Mouse (Mus musculus): ENCODE measurements around the gene Cntnap2. TPM values are rescaled to one million over a fixed set of nuclear protein-coding genes. Genes with fewer than 3 reads are reported as not detected.

The Cntnap2 gene
- total and polyA plus RNA-seq, 2 experiments from 2014 or later = 39.8 to 76.6 TPM

DNA sequence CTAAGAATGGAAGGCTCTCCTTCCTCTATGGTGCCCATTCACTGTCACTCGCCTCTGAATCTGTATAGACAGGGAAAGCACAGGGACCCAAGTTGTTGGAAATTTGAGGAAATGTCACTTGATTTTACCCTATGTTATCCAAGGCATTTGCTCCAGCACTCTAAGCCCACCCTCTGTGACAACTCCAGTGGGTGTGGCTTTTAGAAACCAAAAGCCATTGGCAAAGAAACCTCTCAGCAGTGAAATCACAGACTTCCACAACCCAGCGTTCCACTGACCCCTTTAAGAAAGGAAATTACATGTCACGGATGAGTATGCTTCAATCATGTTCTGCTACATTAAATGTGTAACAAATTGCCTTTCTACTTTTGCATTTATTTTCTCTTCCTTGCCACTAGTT, 1904.5 kb downstream of the Cntnap2 start:
- 64% methylated on average over 3 of the region's 3 CpGs for WGBS
- DNase-seq (ENCODE audit: low spot score) (no peak), ATAC-seq (no peak)
- Histone ChIP-seq H3K27ac (no peak overlapping the region), H3K27me3 (ENCODE audit: insufficient read depth, low read length) (no peaks in the 10 kb centered on the region), H3K9ac (replicated peaks; ENCODE audit: low read length) (no peak overlapping the region), H3K9me3 (ENCODE audit: low read length) (no peaks in the 10 kb centered on the region), H3K4me1 (ENCODE audit: insufficient read depth, low read length) (no peaks in the 10 kb centered on the region), H3K4me2 (ENCODE audit: low read depth, low read length) (no peak overlapping the region), H3K4me3 (ENCODE audit: low read length) (no peak overlapping the region), H3K36me3 (ENCODE audit: insufficient read depth, low read length) (no peaks in the 10 kb centered on the region)
- TF ChIP-seq CTCF (IDR thresholded peaks at IDR 0.05; ENCODE audit: low read depth) = no peak

DNA sequence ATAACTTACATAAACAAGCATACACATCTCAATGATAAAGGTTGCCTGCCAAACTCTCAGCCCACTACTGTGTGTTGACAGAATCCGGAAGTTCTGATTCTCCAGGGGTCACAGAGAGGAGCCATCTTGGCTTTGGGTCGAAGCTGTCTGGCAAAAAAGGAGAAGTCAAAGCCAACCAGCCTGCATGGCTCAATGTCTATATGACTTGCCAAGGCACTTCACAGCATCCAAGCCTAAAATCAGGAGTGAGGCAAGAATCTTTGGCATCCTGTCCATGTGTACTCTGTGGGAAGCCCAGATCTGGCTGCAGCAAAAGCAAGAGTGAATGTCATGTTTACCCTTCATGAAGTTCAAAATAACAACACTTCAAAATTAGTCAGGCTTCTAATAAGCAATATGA, 1913.5 kb downstream of the Cntnap2 start:
- ATAC-seq = peak; percentile 35; the same call in 1 of the 2 replicates
- no peaks in the 10 kb centered on the region for H3K4me1 ChIP-seq (ENCODE audit: insufficient read depth, low read length)
- H3K27me3 ChIP-seq (ENCODE audit: insufficient read depth, low read length) = no peaks in the 10 kb centered on the region
- no peak overlapping the region for H3K4me3 ChIP-seq (ENCODE audit: low read length)
- H3K36me3 ChIP-seq (ENCODE audit: insufficient read depth, low read length) = no peaks in the 10 kb centered on the region
- peak; percentile 44 for DNase-seq (ENCODE audit: low spot score)
- no peak overlapping the region for H3K27ac ChIP-seq
- no peak overlapping the region for H3K9ac ChIP-seq (replicated peaks; ENCODE audit: low read length)
- no peaks in the 10 kb centered on the region for H3K9me3 ChIP-seq (ENCODE audit: low read length)
- H3K4me2 ChIP-seq (ENCODE audit: low read depth, low read length) = no peak overlapping the region
- 58% methylated on average over 2 of the region's 2 CpGs for WGBS
- TF ChIP-seq CTCF (IDR thresholded peaks at IDR 0.05; ENCODE audit: low read depth) = no peak

DNA sequence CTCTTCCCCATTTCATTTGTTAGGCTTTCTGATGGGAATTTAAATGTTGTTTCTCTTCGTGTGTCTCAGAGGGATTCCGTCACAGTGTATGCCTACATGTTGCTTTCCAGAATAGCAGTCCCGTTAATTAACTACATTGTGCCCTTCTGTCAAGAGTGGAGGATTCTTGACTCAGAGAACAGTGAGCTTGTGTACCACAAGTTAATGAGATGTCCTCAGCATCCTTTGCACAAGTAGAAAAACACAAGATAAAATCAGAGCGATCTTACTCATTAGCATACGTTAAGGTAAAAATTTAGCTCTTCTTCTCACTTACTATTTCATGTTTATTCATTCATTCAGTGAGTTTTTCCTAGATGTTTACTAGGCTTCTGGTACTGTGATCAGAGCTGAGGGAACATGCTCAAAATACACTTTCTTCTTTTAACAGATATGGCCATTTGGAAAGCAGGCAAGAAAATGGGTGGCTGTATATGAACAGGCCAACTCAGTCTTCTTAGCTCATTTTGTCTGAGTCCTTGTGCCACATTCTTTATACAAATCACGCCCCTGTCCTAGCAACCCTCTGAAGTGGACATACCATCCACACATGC, 1936.9 kb downstream of the Cntnap2 start:
- Histone ChIP-seq H3K9ac (replicated peaks; ENCODE audit: low read length) (no peak overlapping the region), H3K27me3 (ENCODE audit: insufficient read depth, low read length) (no peaks in the 10 kb centered on the region), H3K27ac (no peak overlapping the region), H3K9me3 (ENCODE audit: low read length) (no peaks in the 10 kb centered on the region), H3K4me3 (ENCODE audit: low read length) (no peak overlapping the region), H3K36me3 (ENCODE audit: insufficient read depth, low read length) (no peaks in the 10 kb centered on the region), H3K4me2 (ENCODE audit: low read depth, low read length) (no peak overlapping the region), H3K4me1 (ENCODE audit: insufficient read depth, low read length) (no peaks in the 10 kb centered on the region)
- 73% methylated on average over 6 of the region's 6 CpGs for WGBS
- no peak for ATAC-seq
- DNase-seq (ENCODE audit: low spot score) = no peak
- TF ChIP-seq CTCF (IDR thresholded peaks at IDR 0.05; ENCODE audit: low read depth) = no peak

DNA sequence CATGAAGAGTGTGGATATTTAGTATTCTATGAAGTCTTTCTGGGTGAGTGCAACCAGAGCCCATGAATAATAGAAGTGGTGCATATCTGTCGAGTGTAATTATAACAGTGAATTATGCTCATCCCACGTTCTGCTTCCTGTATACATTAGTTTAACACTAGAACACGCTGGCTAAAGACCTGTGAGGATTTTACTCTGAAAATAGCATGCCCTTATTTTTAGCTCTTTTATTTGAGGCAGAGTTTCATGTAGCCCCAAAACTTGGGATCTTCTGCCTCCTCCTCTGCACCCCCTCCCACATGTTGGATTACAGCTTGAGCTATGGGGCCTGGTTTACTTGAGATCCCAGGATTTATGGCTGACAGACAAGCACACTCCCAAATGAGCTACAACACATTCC, 1945.3 kb downstream of the Cntnap2 start:
- no peak overlapping the region for H3K27ac ChIP-seq
- no peak for TF ChIP-seq CTCF (IDR thresholded peaks at IDR 0.05; ENCODE audit: low read depth)
- no peak overlapping the region for H3K4me3 ChIP-seq (ENCODE audit: low read length)
- no peak overlapping the region for H3K4me2 ChIP-seq (ENCODE audit: low read depth, low read length)
- H3K4me1 ChIP-seq (ENCODE audit: insufficient read depth, low read length) = no peaks in the 10 kb centered on the region
- H3K9ac ChIP-seq (replicated peaks; ENCODE audit: low read length) = no peak overlapping the region
- no peaks in the 10 kb centered on the region for H3K27me3 ChIP-seq (ENCODE audit: insufficient read depth, low read length)
- peak; percentile 12 for DNase-seq (ENCODE audit: low spot score)
- 62% methylated on average over 3 of the region's 3 CpGs for WGBS
- no peak for ATAC-seq
- no peaks in the 10 kb centered on the region for H3K9me3 ChIP-seq (ENCODE audit: low read length)
- no peaks in the 10 kb centered on the region for H3K36me3 ChIP-seq (ENCODE audit: insufficient read depth, low read length)

DNA sequence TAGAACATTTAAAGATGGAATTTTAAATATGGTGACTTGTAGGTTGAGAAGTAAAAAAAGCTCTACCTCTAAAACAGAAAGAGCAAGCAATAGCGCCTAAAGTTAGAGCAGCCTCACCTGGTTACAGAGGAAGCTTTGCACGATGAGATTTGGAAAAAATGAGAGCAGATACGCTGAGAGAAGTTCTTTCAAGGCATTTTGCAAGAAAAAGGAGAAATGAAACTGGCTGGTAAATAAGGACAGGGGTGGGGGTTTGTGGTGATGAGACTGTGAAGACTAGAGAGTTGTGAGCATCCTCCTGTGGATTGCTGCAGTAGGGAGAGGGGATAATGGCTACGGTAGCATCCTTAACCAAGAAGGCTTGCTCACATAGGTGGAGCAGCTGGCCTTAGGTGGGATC, 1953.8 kb downstream of the Cntnap2 start:
- Histone ChIP-seq H3K27ac (no peak overlapping the region), H3K36me3 (ENCODE audit: insufficient read depth, low read length) (no peaks in the 10 kb centered on the region), H3K4me3 (ENCODE audit: low read length) (no peak overlapping the region), H3K27me3 (ENCODE audit: insufficient read depth, low read length) (no peaks in the 10 kb centered on the region), H3K4me1 (ENCODE audit: insufficient read depth, low read length) (peaks cover 3% of the 10 kb centered on the region; the same call in 1 of the 2 replicates), H3K9me3 (ENCODE audit: low read length) (no peaks in the 10 kb centered on the region), H3K4me2 (ENCODE audit: low read depth, low read length) (no peak overlapping the region), H3K9ac (replicated peaks; ENCODE audit: low read length) (no peak overlapping the region)
- TF ChIP-seq CTCF (IDR thresholded peaks at IDR 0.05; ENCODE audit: low read depth) = no peak
- DNase-seq (ENCODE audit: low spot score) (no peak), ATAC-seq (no peak)
- 91% methylated on average over 4 of the region's 4 CpGs for WGBS

DNA sequence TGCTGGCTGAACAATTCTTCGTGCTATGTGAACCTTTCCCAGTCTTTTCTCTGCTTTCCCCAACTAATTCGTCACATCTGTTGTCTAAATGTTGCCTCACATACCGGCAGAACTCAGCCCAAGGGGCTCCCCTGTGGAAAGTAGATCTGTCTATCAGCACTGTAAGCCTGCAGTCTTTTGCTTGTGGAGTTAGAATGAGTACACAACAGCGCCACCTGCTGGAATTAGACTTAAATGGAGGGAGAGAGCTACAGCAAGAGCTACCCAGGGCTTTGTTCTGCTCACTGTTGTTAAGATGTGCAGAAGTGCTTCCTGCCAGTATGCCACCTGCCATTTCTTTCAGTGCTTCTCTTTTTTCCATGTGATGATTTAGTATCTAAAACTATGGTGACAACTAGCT, 1954.4 kb downstream of the Cntnap2 start:
- 7% methylated on average over 4 of the region's 4 CpGs for WGBS
- ATAC-seq (peak; percentile 91), DNase-seq (ENCODE audit: low spot score) (peak; percentile 96)
- no peak overlapping the region for H3K27ac ChIP-seq
- peak; percentile 91 for TF ChIP-seq CTCF (IDR thresholded peaks at IDR 0.05; ENCODE audit: low read depth)
- H3K4me3 ChIP-seq (ENCODE audit: low read length) = no peak overlapping the region
- H3K36me3 ChIP-seq (ENCODE audit: insufficient read depth, low read length) = no peaks in the 10 kb centered on the region
- H3K9ac ChIP-seq (replicated peaks; ENCODE audit: low read length) = no peak overlapping the region
- H3K9me3 ChIP-seq (ENCODE audit: low read length) = no peaks in the 10 kb centered on the region
- H3K4me1 ChIP-seq (ENCODE audit: insufficient read depth, low read length) = peaks cover 3% of the 10 kb centered on the region; the same call in 1 of the 2 replicates
- no peaks in the 10 kb centered on the region for H3K27me3 ChIP-seq (ENCODE audit: insufficient read depth, low read length)
- no peak overlapping the region for H3K4me2 ChIP-seq (ENCODE audit: low read depth, low read length)

DNA sequence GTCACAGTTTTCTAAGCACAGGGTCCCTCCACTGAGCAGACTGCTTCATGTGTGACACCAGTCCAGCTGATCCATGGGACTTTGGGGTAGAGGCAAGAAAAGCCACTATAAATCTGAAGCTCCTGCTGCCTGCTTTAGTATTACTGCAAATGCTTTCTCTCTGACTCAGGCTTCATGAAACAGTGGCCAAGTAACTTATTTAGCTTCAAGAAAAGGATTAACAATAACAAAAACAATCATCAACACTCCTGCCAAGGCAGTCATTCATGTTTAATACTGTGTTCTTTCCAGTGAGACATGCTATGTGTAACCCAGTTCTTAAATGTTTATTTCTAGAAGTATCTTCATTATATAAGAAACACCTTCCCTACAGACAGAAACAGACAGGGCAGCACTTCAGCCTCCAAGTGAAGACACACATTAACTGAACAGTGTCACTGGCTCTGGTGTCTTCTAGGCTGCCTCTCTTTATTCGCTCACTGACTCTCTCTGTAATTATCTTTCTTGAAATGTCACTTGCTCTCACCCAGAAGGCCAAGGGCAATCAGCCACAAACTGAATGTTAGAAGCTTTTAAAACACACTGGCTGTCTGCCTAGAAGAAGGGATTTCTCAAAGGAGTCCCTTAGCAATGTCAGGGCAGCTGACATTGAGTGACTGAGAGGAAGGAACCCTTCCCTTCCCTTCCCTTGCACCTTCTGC, 1955.9 kb downstream of the Cntnap2 start:
- Histone ChIP-seq H3K27me3 (ENCODE audit: insufficient read depth, low read length) (no peaks in the 10 kb centered on the region), H3K27ac (no peak overlapping the region), H3K9me3 (ENCODE audit: low read length) (no peaks in the 10 kb centered on the region), H3K4me1 (ENCODE audit: insufficient read depth, low read length) (peaks cover 3% of the 10 kb centered on the region; the same call in 1 of the 2 replicates), H3K4me3 (ENCODE audit: low read length) (no peak overlapping the region), H3K9ac (replicated peaks; ENCODE audit: low read length) (no peak overlapping the region), H3K36me3 (ENCODE audit: insufficient read depth, low read length) (no peaks in the 10 kb centered on the region), H3K4me2 (ENCODE audit: low read depth, low read length) (no peak overlapping the region)
- ATAC-seq (0 out of 2 replicates have a peak, but pooled peaks have one; percentile 21), DNase-seq (ENCODE audit: low spot score) (peak; percentile 39)
- WGBS = 30% methylated on average over 1 of the region's 1 CpGs
- TF ChIP-seq CTCF (IDR thresholded peaks at IDR 0.05; ENCODE audit: low read depth) = no peak
